Mouse (Mus musculus): Measurements from ENCODE around the gene Zmynd12. TPM values are rescaled to one million over a fixed set of nuclear protein-coding genes. Genes with fewer than 3 reads are reported as not detected.

The Zmynd12 gene
- 0.18 and 0.63 TPM in 2 replicates for polyA plus RNA-seq (2015; fragmentation: Nextera tagmentation; extraction: Ambion mirVana)

GRCm38 (mm10) chr4:119422294-119422964 lies at the start of gene Zmynd12, which contains the start of gene Ppcs:
Zmynd12 (plus strand) TSS chr4:119422814.
Ppcs (minus strand) TSS chr4:119422420.
- Histone ChIP-seq H3K27me3 (replicated peaks) (no peaks in the 10 kb centered on the region), H3K9ac (peak within 1 kb of the TSS; percentile 85), H3K27ac (peak within 1 kb of the TSS; percentile 95), H3K4me2 (peak within 1 kb of the TSS; percentile 96), H3K4me3 (peak within 1 kb of the TSS; percentile 79), H3K4me1 (peaks cover 19% of the 10 kb centered on the region), H3K36me3 (replicated peaks) (no peaks in the 10 kb centered on the region), H3K9me3 (no peaks in the 10 kb centered on the region)
- ATAC-seq (replicated peaks), result peak; percentile 96
- under 1% methylated on average over 52 of the region's 52 CpGs for WGBS

- 72% methylated on average over 7 of the region's 7 CpGs for WGBS
- no peaks in the 10 kb centered on the region for H3K4me1 ChIP-seq
- H3K27me3 ChIP-seq (replicated peaks), result no peaks in the 10 kb centered on the region
- no peak overlapping the region for H3K4me2 ChIP-seq
- H3K9me3 ChIP-seq, result no peaks in the 10 kb centered on the region
- H3K36me3 ChIP-seq (replicated peaks), result no peaks in the 10 kb centered on the region
- H3K4me3 ChIP-seq, result no peak overlapping the region
- no peak overlapping the region for H3K27ac ChIP-seq
- ATAC-seq (replicated peaks), result no peak
- H3K9ac ChIP-seq, result no peak overlapping the region
Observed at GRCm38 (mm10) chr4:119381471-119382190, 41.0 kb upstream of the Zmynd12 start.

GRCm38 (mm10) chr4:119389184-119389583 lies 33.4 kb upstream of the Zmynd12 start:
- Histone ChIP-seq H3K27me3 (replicated peaks) (no peaks in the 10 kb centered on the region), H3K27ac (no peak overlapping the region), H3K9me3 (no peaks in the 10 kb centered on the region), H3K36me3 (replicated peaks) (peaks cover 17% of the 10 kb centered on the region; the same call in 1 of the 2 replicates), H3K4me1 (no peaks in the 10 kb centered on the region), H3K4me2 (no peak overlapping the region), H3K9ac (no peak overlapping the region), H3K4me3 (no peak overlapping the region)
- no peak for ATAC-seq (replicated peaks)
- 59% methylated on average over 3 of the region's 3 CpGs for whole genome bisulfite sequencing

GRCm38 (mm10) chr4:119390369-119390768 lies 32.2 kb upstream of the Zmynd12 start:
- H3K9ac ChIP-seq, result no peak overlapping the region
- WGBS, result 93% methylated on average over 1 of the region's 1 CpGs
- no peak for ATAC-seq (replicated peaks)
- H3K27ac ChIP-seq, result no peak overlapping the region
- H3K9me3 ChIP-seq, result no peaks in the 10 kb centered on the region
- no peaks in the 10 kb centered on the region for H3K27me3 ChIP-seq (replicated peaks)
- no peak overlapping the region for H3K4me3 ChIP-seq
- no peaks in the 10 kb centered on the region for H3K4me1 ChIP-seq
- peaks cover 17% of the 10 kb centered on the region; the same call in 1 of the 2 replicates for H3K36me3 ChIP-seq (replicated peaks)
- H3K4me2 ChIP-seq, result no peak overlapping the region

- Histone ChIP-seq H3K36me3 (replicated peaks) (peaks cover 28% of the 10 kb centered on the region), H3K27ac (no peak overlapping the region), H3K27me3 (replicated peaks) (no peaks in the 10 kb centered on the region), H3K4me2 (no peak overlapping the region), H3K9ac (no peak overlapping the region), H3K4me3 (no peak overlapping the region), H3K4me1 (no peaks in the 10 kb centered on the region), H3K9me3 (peaks cover 13% of the 10 kb centered on the region; the same call in 1 of the 2 replicates)
- WGBS, result 85% methylated on average over 7 of the region's 7 CpGs
- ATAC-seq (replicated peaks), result no peak
Observed at GRCm38 (mm10) chr4:119398751-119399150, 23.9 kb upstream of the Zmynd12 start.

GRCm38 (mm10) chr4:119400896-119401295 lies 21.7 kb upstream of the Zmynd12 start:
- no peak overlapping the region for H3K9ac ChIP-seq
- H3K27me3 ChIP-seq (replicated peaks), result no peaks in the 10 kb centered on the region
- H3K4me1 ChIP-seq, result no peaks in the 10 kb centered on the region
- peaks cover 31% of the 10 kb centered on the region for H3K36me3 ChIP-seq (replicated peaks)
- ATAC-seq (replicated peaks), result no peak
- WGBS, result 70% methylated on average over 7 of the region's 7 CpGs
- no peak overlapping the region for H3K4me2 ChIP-seq
- peaks cover 13% of the 10 kb centered on the region; the same call in 1 of the 2 replicates for H3K9me3 ChIP-seq
- no peak overlapping the region for H3K27ac ChIP-seq
- no peak overlapping the region for H3K4me3 ChIP-seq

GRCm38 (mm10) chr4:119403431-119403830 lies 19.2 kb upstream of the Zmynd12 start:
- WGBS, result 64% methylated on average over 2 of the region's 2 CpGs
- no peak overlapping the region for H3K9ac ChIP-seq
- peaks cover 20% of the 10 kb centered on the region for H3K36me3 ChIP-seq (replicated peaks)
- no peaks in the 10 kb centered on the region for H3K27me3 ChIP-seq (replicated peaks)
- ATAC-seq (replicated peaks), result no peak
- H3K9me3 ChIP-seq, result peaks cover 13% of the 10 kb centered on the region; the same call in 1 of the 2 replicates
- H3K4me2 ChIP-seq, result no peak overlapping the region
- no peak overlapping the region for H3K4me3 ChIP-seq
- H3K4me1 ChIP-seq, result no peaks in the 10 kb centered on the region
- no peak overlapping the region for H3K27ac ChIP-seq

GRCm38 (mm10) chr4:119411877-119412650 lies 10.6 kb upstream of the Zmynd12 start:
- Histone ChIP-seq H3K9me3 (no peaks in the 10 kb centered on the region), H3K27ac (no peak overlapping the region), H3K4me2 (no peak overlapping the region), H3K27me3 (replicated peaks) (no peaks in the 10 kb centered on the region; the same call in 1 of the 2 replicates), H3K4me3 (no peak overlapping the region), H3K4me1 (peaks cover 16% of the 10 kb centered on the region; the same call in 1 of the 2 replicates), H3K9ac (no peak overlapping the region), H3K36me3 (replicated peaks) (no peaks in the 10 kb centered on the region)
- WGBS, result 79% methylated on average over 12 of the region's 12 CpGs
- ATAC-seq (replicated peaks), result no peak

GRCm38 (mm10) chr4:119412791-119413190 lies 9.8 kb upstream of the Zmynd12 start:
- Histone ChIP-seq H3K27ac (no peak overlapping the region), H3K4me3 (no peak overlapping the region), H3K9me3 (no peaks in the 10 kb centered on the region), H3K9ac (no peak overlapping the region), H3K4me2 (no peak overlapping the region), H3K36me3 (replicated peaks) (no peaks in the 10 kb centered on the region), H3K27me3 (replicated peaks) (no peaks in the 10 kb centered on the region; the same call in 1 of the 2 replicates), H3K4me1 (peaks cover 16% of the 10 kb centered on the region; the same call in 1 of the 2 replicates)
- WGBS, result 63% methylated on average over 6 of the region's 6 CpGs
- ATAC-seq (replicated peaks), result no peak

GRCm38 (mm10) chr4:119415072-119415753 lies 7.4 kb upstream of the Zmynd12 start, which contains the start of gene Ccdc30:
Ccdc30 (minus strand) TSS chr4:119415521.
- Histone ChIP-seq H3K4me3 (peak within 1 kb of the TSS; percentile 59), H3K27ac (peak within 1 kb of the TSS; percentile 79), H3K36me3 (replicated peaks) (no peaks in the 10 kb centered on the region), H3K27me3 (replicated peaks) (no peaks in the 10 kb centered on the region; the same call in 1 of the 2 replicates), H3K4me2 (peak within 1 kb of the TSS; percentile 60), H3K4me1 (peaks cover 16% of the 10 kb centered on the region; the same call in 1 of the 2 replicates), H3K9ac (peak within 1 kb of the TSS; percentile 58), H3K9me3 (no peaks in the 10 kb centered on the region)
- ATAC-seq (replicated peaks), result peak; percentile 100
- WGBS, result under 1% methylated on average over 49 of the region's 49 CpGs

GRCm38 (mm10) chr4:119417270-119417669 lies 5.3 kb upstream of the Zmynd12 start:
- peaks cover 26% of the 10 kb centered on the region for H3K4me1 ChIP-seq
- no peaks in the 10 kb centered on the region for H3K9me3 ChIP-seq
- H3K36me3 ChIP-seq (replicated peaks), result no peaks in the 10 kb centered on the region
- no peaks in the 10 kb centered on the region for H3K27me3 ChIP-seq (replicated peaks)
- no peak overlapping the region for H3K4me2 ChIP-seq
- no peak overlapping the region for H3K27ac ChIP-seq
- ATAC-seq (replicated peaks), result no peak
- 86% methylated on average over 3 of the region's 3 CpGs for WGBS
- H3K4me3 ChIP-seq, result no peak overlapping the region
- no peak overlapping the region for H3K9ac ChIP-seq
